Mouse (Mus musculus): ENCODE results near the gene Nbdy. TPM values are rescaled to one million over a fixed set of nuclear protein-coding genes. Genes with fewer than 3 reads are reported as not detected.

Gene Nbdy
- polyA plus RNA-seq, 1 experiment, result 9.7 TPM

DNA sequence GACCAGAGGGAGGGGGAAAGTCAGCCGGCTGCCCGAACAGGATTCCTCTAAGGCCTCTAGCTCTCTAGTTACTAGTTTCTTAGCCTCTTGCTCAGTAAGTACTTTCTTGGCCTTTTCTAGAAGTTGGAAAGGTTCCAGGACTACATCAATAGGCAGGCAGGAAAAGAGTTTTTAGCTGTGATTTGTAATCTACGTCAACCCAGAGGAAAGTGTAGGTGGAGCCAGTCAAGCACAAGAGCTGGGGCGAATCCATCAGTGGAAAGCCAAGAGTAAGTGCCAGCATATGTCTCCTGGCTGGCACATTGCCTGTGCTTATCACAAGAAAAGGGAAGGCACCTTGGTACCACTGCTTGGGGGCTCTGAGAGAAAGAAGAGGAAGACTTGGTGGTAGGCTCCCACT lies 12.3 kb downstream of the Nbdy start:
- no peaks in the 10 kb centered on the region for H3K27me3 ChIP-seq (ENCODE audit: control insufficient read depth, insufficient read depth, low read length)
- H3K27ac ChIP-seq (ENCODE audit: insufficient read depth, low read length), result no peak overlapping the region
- H3K36me3 ChIP-seq (ENCODE audit: control insufficient read depth, insufficient read depth, low read length), result no peaks in the 10 kb centered on the region
- DNase-seq (ENCODE audit: low read depth in 1 of 2, low spot score in 2 of 2), result no peak
- TF ChIP-seq CTCF (IDR thresholded peaks at IDR 0.05; ENCODE audit: extremely low read depth, insufficient read depth, insufficient read length, insufficient replicate concordance), result no peak
- WGBS, result 87% methylated on average over 4 of the region's 4 CpGs
- no peak overlapping the region for H3K4me3 ChIP-seq (ENCODE audit: extremely low read depth, insufficient read depth, insufficient read length)
- H3K4me1 ChIP-seq (ENCODE audit: control insufficient read depth, insufficient read depth, insufficient read length), result no peaks in the 10 kb centered on the region

DNA sequence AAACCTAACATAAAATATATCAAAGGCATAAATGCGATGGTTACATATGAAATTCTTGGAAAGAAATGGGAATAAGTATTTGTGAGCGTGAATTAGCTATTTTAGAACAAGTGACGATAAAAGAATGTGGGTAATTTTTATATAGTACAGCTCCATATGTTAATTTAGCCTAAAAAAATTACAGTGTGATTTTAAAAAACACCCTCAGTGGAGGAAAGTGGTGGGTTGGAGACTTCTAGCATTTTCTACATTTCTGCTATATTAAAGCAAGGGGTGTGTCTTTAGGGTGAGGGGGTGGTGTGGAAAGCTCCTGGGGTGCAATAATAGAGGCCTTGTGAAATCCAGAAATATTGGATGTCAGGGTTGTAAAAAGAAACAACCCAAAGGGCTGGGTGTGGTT lies 19.1 kb downstream of the Nbdy start:
- TF ChIP-seq CTCF (IDR thresholded peaks at IDR 0.05; ENCODE audit: extremely low read depth, insufficient read depth, insufficient read length, insufficient replicate concordance) (no peak), POLR2A (IDR thresholded peaks at IDR 0.05; ENCODE audit: low read depth, low read length) (no peak)
- no peaks in the 10 kb centered on the region for H3K36me3 ChIP-seq (ENCODE audit: control insufficient read depth, insufficient read depth, low read length)
- no peaks in the 10 kb centered on the region for H3K27me3 ChIP-seq (ENCODE audit: control insufficient read depth, insufficient read depth, low read length)
- no peak overlapping the region for H3K27ac ChIP-seq (ENCODE audit: insufficient read depth, low read length)
- H3K4me3 ChIP-seq (ENCODE audit: extremely low read depth, insufficient read depth, insufficient read length), result no peak overlapping the region
- no peaks in the 10 kb centered on the region for H3K4me1 ChIP-seq (ENCODE audit: control insufficient read depth, insufficient read depth, insufficient read length)
- WGBS, result 83% methylated on average over 3 of the region's 3 CpGs
- DNase-seq (ENCODE audit: low read depth in 1 of 2, low spot score in 2 of 2), result no peak

DNA sequence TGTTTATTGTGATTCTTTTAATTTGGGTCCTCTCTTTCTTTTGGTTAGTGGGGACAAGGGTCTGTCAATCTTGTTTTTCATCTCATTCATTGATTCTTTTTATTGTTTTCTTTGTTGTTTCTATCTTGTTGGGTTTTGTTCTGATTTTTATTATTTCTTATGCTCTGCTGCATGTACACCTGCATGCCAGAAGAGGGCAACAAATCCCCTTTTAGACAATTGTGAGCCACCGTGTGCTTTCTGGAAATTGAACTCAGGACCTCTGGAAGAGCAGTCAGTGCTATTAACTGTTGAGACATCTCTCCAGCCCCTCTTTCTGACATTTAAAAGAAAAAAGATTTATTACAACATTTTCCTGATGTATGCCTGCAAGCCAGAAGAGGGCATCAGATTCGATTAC lies 25.8 kb downstream of the Nbdy start:
- 40% methylated on average over 2 of the region's 2 CpGs for WGBS
- no peaks in the 10 kb centered on the region for H3K4me1 ChIP-seq (ENCODE audit: control insufficient read depth, insufficient read depth, insufficient read length)

More for the DNA sequence above, 25.8 kb downstream of the Nbdy start:
- Histone ChIP-seq H3K36me3 (ENCODE audit: control insufficient read depth, insufficient read depth, low read length) (no peaks in the 10 kb centered on the region), H3K27me3 (ENCODE audit: control insufficient read depth, insufficient read depth, low read length) (no peaks in the 10 kb centered on the region), H3K4me3 (ENCODE audit: extremely low read depth, insufficient read depth, insufficient read length) (no peak overlapping the region), H3K27ac (ENCODE audit: insufficient read depth, low read length) (no peak overlapping the region)
- DNase-seq (ENCODE audit: low read depth in 1 of 2, low spot score in 2 of 2), result no peak
- TF ChIP-seq CTCF (IDR thresholded peaks at IDR 0.05; ENCODE audit: extremely low read depth, insufficient read depth, insufficient read length, insufficient replicate concordance) (no peak), POLR2A (IDR thresholded peaks at IDR 0.05; ENCODE audit: low read depth, low read length) (no peak)

Other genes with a start within 250 kb of the Nbdy start
- gene Ubqln2, start 225.4 kb upstream of the Nbdy start, polyA plus RNA-seq (2012; rRNA removed), result 19.6 and 27.7 TPM in 2 replicates
- not detected in 2 replicates for gene Cypt3, start 165.0 kb upstream of the Nbdy start, polyA plus RNA-seq (2012; rRNA removed)
- gene Kctd12b, start 27.2 kb upstream of the Nbdy start, polyA plus RNA-seq (2012; rRNA removed), result 1.0 and 1.4 TPM in 2 replicates
- 0.15 and 0.31 TPM in 2 replicates for gene Spin2c, start 108.6 kb downstream of the Nbdy start, polyA plus RNA-seq (2012; rRNA removed)